Mouse (Mus musculus): ENCODE results near the gene Nebl. TPM values are rescaled to one million over a fixed set of nuclear protein-coding genes. Genes with fewer than 3 reads are reported as not detected.
"Not testable (repeated sequence)": the region's sequence is repeated elsewhere in the genome, so short reads cannot be mapped to it uniquely, and the experiment has no call there.

The Nebl gene
- total RNA-seq, 2 experiments from 2014 or later: 28.1 to 36.5 TPM

DNA sequence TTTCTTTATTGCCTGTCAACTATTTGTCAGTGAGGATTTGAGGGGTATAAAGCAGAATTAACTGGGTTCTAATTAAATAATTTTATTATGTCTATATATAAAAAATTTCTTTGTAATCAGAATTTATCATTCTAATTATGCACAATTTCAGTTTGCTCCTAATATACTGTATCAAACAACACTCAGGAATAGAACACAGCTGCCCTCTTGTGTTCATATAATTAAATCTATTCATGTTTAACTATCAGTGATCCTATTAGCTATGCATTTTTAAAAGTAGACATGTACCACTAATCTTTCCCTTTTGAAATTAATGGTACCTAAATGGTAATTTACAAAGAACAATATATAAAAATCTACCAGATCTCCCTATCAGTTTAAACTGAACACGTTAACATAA, 404.7 kb downstream of the Nebl start:
- intact Hi-C loops (cut with DNase I): loop anchor here (5.0 kb wide), 1 partner anchor 969 kb away; the partner anchor contains the start of gene Plxdc2
- DNase-seq: no peak

DNA sequence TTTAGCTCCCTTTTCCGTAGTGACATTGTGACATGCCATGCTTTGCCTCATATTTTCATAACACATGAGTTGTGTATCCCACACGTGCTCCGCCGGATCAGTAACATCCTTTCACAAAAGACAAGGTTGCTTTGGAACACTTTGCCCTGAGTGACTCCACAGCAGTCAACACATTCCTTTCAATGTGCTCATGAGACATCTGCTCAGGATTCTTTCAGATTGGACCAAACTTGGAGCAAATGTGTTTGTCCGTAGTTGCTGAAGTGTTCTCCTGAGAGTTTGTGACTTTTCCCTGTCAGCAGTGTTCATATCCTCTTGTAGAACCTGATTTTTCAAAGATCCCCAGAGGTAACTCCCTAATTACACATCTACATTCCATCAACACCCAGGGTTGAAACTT, 414.4 kb downstream of the Nebl start:
- intact Hi-C loops (cut with DNase I): no loop called here
- DNase-seq: no peak

DNA sequence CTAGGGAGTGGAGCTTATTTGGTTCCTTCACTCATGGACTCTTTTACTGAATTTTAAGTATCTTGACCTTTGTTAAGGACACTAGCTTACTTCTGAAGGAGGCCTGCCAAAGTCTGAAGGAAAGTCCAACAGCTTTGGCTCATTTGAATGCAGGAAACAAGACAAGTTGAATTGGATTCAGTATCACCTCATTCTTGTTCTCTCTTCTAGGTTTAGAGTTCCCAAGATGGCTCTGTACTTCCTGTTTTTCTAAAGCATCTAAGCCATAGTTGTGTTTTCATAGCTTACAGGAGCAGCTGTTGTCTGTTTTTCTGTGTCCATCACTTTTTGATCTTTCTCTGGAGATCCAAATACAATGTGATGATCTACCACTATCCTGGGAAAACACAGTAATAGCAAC, 429.9 kb downstream of the Nebl start:
- no peak for DNase-seq
- intact Hi-C loops (cut with DNase I): no loop called here

DNA sequence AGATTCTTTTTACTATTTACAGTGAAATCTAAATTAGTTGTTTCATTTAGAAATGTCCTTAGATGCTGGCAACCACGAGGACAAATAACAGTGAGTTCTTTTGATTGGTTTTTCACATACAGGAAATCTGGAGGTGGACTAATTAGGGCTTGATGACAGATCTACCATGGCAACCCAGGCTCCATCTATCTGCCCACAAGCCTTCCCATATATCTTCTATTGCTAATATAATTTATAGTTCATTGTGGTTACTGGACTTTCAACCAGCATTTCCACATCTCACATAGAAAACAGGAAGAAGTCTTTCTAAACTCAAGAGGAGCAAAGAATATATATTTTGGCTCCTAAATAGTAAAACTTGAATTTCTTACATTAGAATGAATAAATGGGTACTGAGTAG, 433.8 kb downstream of the Nebl start:
- intact Hi-C loops (cut with DNase I): no loop called here
- DNase-seq: no peak

DNA sequence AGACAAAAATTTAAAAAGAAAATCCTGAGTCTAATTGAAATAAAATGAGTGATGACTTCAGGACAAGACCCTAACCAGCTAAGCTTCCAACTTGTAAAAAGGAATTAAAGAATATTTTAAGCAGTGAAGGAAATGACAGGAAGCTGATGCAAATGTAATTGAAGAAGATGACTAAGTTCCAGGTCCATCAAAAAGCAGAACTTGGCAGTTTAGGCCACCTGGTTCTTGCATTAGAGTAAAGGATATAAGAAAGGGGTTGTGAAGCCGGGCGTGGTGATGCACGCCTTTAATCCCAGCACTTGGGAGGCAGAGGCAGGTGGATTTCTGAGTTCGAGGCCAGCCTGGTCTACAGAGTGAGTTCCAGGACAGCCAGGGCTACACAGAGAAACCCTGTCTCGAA, 436.0 kb downstream of the Nebl start:
- DNase-seq; intact Hi-C loops (cut with DNase I): not testable (repeated sequence)

Small RNA genes lying within 50 kb of the gene (microRNA-seq; reads per million reads assigned to microRNA genes)
- gene Mir6419: not detected
